Mouse (Mus musculus) brown adipose tissue, adult 24 weeks (tissue): ENCODE results near the gene Sec14l3. TPM values are rescaled to one million over a fixed set of nuclear protein-coding genes. Genes with fewer than 3 reads are reported as not detected.
"Not testable (repeated sequence)": the region's sequence is repeated elsewhere in the genome, so short reads cannot be mapped to it uniquely, and the experiment has no call there.

Source experiments
- H3K27ac ChIP-seq: fragments of 200-500 bp; replicated peaks from 2 replicates; pipeline ENCODE4 v1.5.1; 2012; ENCODE audit warnings: low read depth, mild to moderate bottlenecking, low read length
- H3K4me1 ChIP-seq: fragments of 200-500 bp; 2 replicates; pipeline ENCODE4 v1.6.1; 2012; ENCODE audit warnings: low read length, mixed read lengths; ENCODE audit not compliant: control insufficient read depth, insufficient read depth, insufficient read length
- H3K4me3 ChIP-seq: fragments of 200-500 bp; 2 replicates; pipeline ENCODE4 v1.5.1; 2012; ENCODE audit warnings: low read depth, mild to moderate bottlenecking, low read length, moderate library complexity; ENCODE audit not compliant: insufficient read depth
- polyA plus RNA-seq: library from polyadenylated mRNA; stranded (reverse); fragments of >200 nt; gene quantifications from 2 replicates; pipeline ENCODE4 v1.2.4, GENCODE M21; 2012; ENCODE audit not compliant: missing spikeins, insufficient read depth, insufficient read length

The Sec14l3 gene
- polyA plus RNA-seq, 1 experiment: not detected

GRCm38 (mm10) chr11:4105444-4105843, 40.8 kb downstream of the Sec14l3 start:
- no peaks in the 10 kb centered on the region for H3K4me1 ChIP-seq
- H3K27ac ChIP-seq: no peak overlapping the region
- H3K4me3 ChIP-seq: no peak overlapping the region

- H3K4me3 ChIP-seq, H3K27ac ChIP-seq: not testable (repeated sequence)
Measured at GRCm38 (mm10) chr11:4107901-4108300, 43.3 kb downstream of the Sec14l3 start.

GRCm38 (mm10) chr11:4108691-4109090, 44.0 kb downstream of the Sec14l3 start:
- Histone ChIP-seq H3K4me1 (no peaks in the 10 kb centered on the region), H3K27ac (no peak overlapping the region), H3K4me3 (no peak overlapping the region)

More at GRCm38 (mm10) chr11:4107901-4108300, 43.3 kb downstream of the Sec14l3 start:
- H3K4me1 ChIP-seq: not testable (repeated sequence)

GRCm38 (mm10) chr11:4112033-4112432, 47.4 kb downstream of the Sec14l3 start:
- H3K4me1 ChIP-seq: peaks cover 6% of the 10 kb centered on the region; the same call in 1 of the 2 replicates
- no peak overlapping the region for H3K4me3 ChIP-seq
- H3K27ac ChIP-seq: no peak overlapping the region

DNA sequence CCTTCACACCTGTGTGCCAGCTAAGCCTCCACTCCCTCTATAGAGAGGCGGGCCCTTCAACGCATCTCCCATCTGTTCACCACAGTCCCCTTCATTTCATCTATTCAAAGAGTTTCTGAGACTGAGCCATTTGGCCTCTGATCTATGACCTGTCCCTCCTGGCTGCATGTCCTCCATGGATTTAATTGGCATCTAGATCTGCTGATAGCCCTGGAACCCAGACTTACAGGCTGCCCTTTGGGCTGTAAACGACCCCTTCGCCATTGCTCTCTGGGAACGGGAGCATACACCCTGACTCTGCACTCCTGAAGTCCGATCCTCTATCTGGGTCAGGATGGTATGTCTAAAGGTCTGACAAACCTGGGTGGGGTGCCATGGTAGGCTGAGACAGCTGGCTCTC, 48.2 kb downstream of the Sec14l3 start:
- no peak overlapping the region for H3K4me3 ChIP-seq
- H3K27ac ChIP-seq: no peak overlapping the region
- H3K4me1 ChIP-seq: peaks cover 7% of the 10 kb centered on the region; the same call in 1 of the 2 replicates

DNA sequence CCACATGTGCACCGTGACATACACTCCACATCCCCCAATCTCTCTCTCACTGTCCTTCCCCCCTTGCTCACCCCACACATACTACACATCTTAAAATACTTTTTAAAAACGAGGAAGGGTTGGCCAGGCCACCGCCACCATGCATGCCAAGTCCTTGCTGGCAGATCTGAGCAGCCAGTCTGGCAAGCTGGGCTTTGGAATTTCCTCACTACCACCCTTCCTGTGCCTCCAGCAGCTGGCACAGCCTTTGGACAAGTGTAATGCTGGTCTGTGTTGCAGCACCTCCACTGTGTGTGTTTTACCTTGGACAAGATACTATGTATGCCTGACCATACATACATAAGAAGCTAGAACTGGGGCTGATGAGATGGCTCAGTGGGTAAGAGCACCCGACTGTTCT, 48.9 kb downstream of the Sec14l3 start:
- Histone ChIP-seq H3K4me3 (no peak overlapping the region), H3K27ac (no peak overlapping the region), H3K4me1 (peaks cover 9% of the 10 kb centered on the region; the same call in 1 of the 2 replicates)

DNA sequence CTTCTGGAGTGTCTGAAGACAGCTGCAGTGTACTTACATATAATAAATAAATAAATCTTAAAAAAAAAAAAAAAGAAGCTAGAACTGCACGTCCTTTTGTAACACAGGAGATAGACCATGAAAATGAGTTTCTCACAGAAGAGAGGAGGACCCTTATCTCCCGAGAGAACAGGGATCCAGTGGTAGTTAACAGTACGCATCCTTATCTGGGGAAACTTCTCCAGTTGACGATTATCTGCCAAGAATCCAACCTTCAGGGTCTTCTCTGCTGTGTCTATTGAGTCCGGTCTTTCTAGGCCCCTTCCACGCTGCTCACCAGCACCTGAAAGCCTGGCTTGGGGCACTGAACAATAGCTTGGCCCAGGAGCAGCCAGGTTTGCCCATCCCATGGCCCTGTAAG, 49.3 kb downstream of the Sec14l3 start:
- no peak overlapping the region for H3K27ac ChIP-seq
- H3K4me1 ChIP-seq: peaks cover 9% of the 10 kb centered on the region; the same call in 1 of the 2 replicates
- no peak overlapping the region for H3K4me3 ChIP-seq

GRCm38 (mm10) chr11:4114541-4114940, 49.9 kb downstream of the Sec14l3 start:
- not testable (repeated sequence) for H3K27ac ChIP-seq, H3K4me3 ChIP-seq, H3K4me1 ChIP-seq

- Histone ChIP-seq H3K27ac (no peak overlapping the region), H3K4me1 (peaks cover 9% of the 10 kb centered on the region; the same call in 1 of the 2 replicates), H3K4me3 (no peak overlapping the region)
Measured at GRCm38 (mm10) chr11:4115407-4115806, 50.8 kb downstream of the Sec14l3 start.

DNA sequence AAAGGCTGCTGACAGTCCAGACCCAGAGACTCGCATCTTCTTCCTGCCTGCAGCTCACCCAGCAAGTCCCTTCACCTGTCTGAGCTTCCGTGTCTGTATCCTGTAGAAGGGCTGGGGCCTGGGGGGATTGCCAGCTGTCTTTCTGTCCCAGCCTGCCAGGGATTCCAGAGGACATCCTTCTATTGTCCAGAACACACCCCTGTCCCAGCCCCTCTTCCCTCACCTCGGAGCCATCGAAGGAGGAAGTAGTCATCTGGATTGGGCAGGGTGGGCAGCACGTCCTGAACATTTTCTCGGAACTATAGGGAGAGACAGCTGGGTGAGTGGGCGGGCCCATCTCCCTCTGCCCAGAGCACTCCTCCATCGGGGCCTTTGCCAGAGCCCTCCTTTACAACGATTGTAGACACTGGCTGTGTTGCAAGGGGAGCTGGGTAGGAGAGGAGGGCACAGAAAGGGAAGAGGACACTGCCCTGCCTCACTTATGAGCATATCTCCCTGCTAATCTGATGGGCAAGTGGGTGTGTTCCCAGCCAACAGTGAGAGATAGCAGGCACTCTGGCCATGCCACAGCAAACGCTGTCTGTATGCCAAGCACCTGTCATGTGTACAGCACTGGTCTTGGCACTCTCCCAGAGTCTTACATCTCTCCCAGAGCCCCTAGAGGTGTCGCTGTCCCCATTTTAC, 52.0 kb downstream of the Sec14l3 start:
- Histone ChIP-seq H3K27ac (no peak overlapping the region), H3K4me1 (peaks cover 9% of the 10 kb centered on the region; the same call in 1 of the 2 replicates), H3K4me3 (no peak overlapping the region)

DNA sequence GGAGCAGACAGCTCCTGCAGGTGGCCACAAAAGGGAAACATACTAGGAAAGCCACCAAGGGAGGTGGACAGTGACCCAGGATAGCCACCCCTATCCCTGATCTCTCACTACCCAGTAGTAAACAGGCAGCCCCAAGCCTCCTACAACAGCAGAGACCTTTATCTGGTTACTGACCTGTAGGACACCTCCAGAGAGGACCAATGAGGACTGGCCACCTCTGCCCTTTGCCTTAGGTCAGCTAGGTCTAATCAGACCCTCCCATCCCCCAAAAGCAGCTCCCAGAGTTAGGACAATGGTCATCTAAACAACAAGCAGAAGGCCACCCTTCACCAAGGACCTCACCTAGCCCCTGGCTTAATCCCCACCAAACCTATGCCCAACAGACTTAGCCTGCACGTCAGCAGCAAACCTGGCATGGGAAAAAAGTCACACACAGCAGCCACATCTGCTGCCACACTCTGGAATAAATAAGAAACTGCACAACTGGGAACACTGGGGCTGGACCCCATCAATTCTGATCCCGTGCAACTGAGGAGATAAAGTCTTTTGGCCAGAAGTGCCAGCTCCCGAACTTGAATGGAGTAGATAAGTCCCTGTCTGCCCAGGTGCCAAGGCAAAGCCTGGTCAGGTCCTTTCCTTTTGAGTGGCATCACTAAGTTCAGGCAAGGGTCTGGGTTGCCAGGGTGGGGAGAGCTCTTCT, 52.9 kb downstream of the Sec14l3 start:
- no peak overlapping the region for H3K27ac ChIP-seq
- peaks cover 9% of the 10 kb centered on the region; the same call in 1 of the 2 replicates for H3K4me1 ChIP-seq
- H3K4me3 ChIP-seq: peak overlapping the region; percentile 61

- no peak overlapping the region for H3K27ac ChIP-seq
- peaks cover 9% of the 10 kb centered on the region; the same call in 1 of the 2 replicates for H3K4me1 ChIP-seq
- H3K4me3 ChIP-seq: peak overlapping the region; percentile 61
Measured at GRCm38 (mm10) chr11:4118081-4118921, 53.7 kb downstream of the Sec14l3 start.

GRCm38 (mm10) chr11:4119635-4120034, 55.0 kb downstream of the Sec14l3 start:
- Histone ChIP-seq H3K27ac (no peak overlapping the region), H3K4me1 (peaks cover 9% of the 10 kb centered on the region; the same call in 1 of the 2 replicates), H3K4me3 (no peak overlapping the region)

DNA sequence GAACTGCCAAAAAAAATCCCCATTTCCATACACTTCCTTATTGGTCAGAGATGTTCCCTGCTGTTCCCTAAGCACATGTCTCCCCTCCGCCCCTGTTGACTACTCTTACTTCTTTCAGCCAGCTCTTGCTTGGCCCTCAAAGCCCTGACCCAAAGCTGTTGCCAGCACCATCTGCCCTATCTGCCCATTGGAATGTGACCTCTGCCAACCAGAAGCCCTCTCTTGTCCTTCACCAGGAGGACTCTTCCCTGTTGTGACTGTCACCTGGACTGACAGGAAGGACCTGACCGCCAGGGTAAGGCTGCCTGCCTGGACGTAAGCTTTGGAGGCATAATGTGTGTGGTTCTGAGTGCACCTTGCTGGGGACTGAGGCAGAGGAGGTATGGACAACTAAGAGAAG, 57.0 kb downstream of the Sec14l3 start:
- peaks cover 6% of the 10 kb centered on the region; the same call in 1 of the 2 replicates for H3K4me1 ChIP-seq
- H3K4me3 ChIP-seq: no peak overlapping the region
- H3K27ac ChIP-seq: no peak overlapping the region

DNA sequence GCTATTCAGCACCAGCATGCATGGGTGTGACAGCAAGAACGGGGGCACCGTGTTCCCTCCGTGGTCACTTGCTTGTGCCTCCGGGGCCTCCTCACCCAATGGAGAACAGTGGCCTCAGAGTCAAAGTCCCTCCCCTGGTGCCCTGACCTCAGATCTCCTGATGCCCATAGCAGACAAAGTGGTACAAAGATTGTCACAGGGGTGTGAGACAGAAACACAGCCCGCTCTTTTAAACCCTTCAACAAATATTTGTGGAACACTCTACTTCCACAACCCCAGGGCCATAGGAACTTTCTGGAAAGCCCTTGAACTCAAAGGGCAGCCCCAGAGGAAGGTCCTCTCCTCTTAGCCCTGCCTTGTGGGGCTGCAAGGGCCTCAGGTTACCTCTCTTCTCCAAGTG, 57.6 kb downstream of the Sec14l3 start:
- Histone ChIP-seq H3K4me1 (0 out of 2 replicates have a peak, but pooled peaks cover 2% of the 10 kb centered on the region), H3K4me3 (no peak overlapping the region), H3K27ac (no peak overlapping the region)
